Mouse (Mus musculus) bone marrow macrophage, adult 2 months (primary cell): ENCODE measurements around the gene Abcb4. TPM values are rescaled to one million over a fixed set of nuclear protein-coding genes. Genes with fewer than 3 reads are reported as not detected.
A peak's percentile ranks its signal among the peaks of the same experiment; 100 is the strongest.
"Not testable (repeated sequence)": the region's sequence is repeated elsewhere in the genome, so short reads cannot be mapped to it uniquely, and the experiment has no call there.

Source experiments
- H3K27ac ChIP-seq: 2 replicates; pipeline ENCODE4 v1.5.1; 2012; ENCODE audit warnings: low read depth, low read length; ENCODE audit not compliant: insufficient read depth
- H3K4me1 ChIP-seq: 2 replicates; pipeline ENCODE4 v1.6.1; 2012; ENCODE audit warnings: low read length; ENCODE audit not compliant: control insufficient read depth, insufficient read depth
- H3K4me3 ChIP-seq: 2 replicates; pipeline ENCODE4 v1.5.1; 2012; ENCODE audit warnings: mild to moderate bottlenecking, low read length, moderate library complexity; ENCODE audit not compliant: insufficient read depth
- CTCF ChIP-seq: IDR thresholded peaks from 2 replicates; pipeline ENCODE4 v1.5.1; 2012; ENCODE audit warnings: low read depth, mild to moderate bottlenecking, low read length, moderate library complexity
- POLR2A ChIP-seq: IDR thresholded peaks from 2 replicates; pipeline ENCODE4 v1.6.1; 2012; ENCODE audit warnings: mild to moderate bottlenecking, low read depth, low read length, borderline replicate concordance
- polyA plus RNA-seq: library from polyadenylated mRNA; stranded (reverse); fragments of >200 nt; gene quantifications from 2 replicates; pipeline ENCODE4 v1.2.4, GENCODE M21; 2012; ENCODE audit not compliant: missing spikeins, insufficient read depth, insufficient read length

Abcb4 gene
- polyA plus RNA-seq, 1 experiment, result 11.2 TPM

GRCm38 (mm10) chr5:8995966-8996685 is 102.6 kb downstream of the Abcb4 start:
- peak overlapping the region; percentile 59 for H3K27ac ChIP-seq
- peak overlapping the region; percentile 77 for H3K4me3 ChIP-seq
- peaks cover 12% of the 10 kb centered on the region for H3K4me1 ChIP-seq
- TF ChIP-seq CTCF (no peak), POLR2A (no peak)

GRCm38 (mm10) chr5:8996686-8997512 is 103.4 kb downstream of the Abcb4 start, which contains the start of gene Crot:
Gene Crot (minus strand): TSS chr5:8997324.
- TF ChIP-seq CTCF (no peak), POLR2A (no peak)
- Histone ChIP-seq H3K4me1 (peaks cover 12% of the 10 kb centered on the region), H3K27ac (peak within 1 kb of the TSS; percentile 59), H3K4me3 (peak within 1 kb of the TSS; percentile 77)

GRCm38 (mm10) chr5:8997513-8997895 is 104.0 kb downstream of the Abcb4 start:
- TF ChIP-seq CTCF (no peak), POLR2A (no peak)
- H3K4me1 ChIP-seq, result peaks cover 8% of the 10 kb centered on the region
- H3K27ac ChIP-seq, result peak overlapping the region; percentile 24
- peak overlapping the region; percentile 77 for H3K4me3 ChIP-seq

GRCm38 (mm10) chr5:8999108-8999507 is 105.6 kb downstream of the Abcb4 start:
- TF ChIP-seq POLR2A, result no peak
- no peak for TF ChIP-seq CTCF
- Histone ChIP-seq H3K27ac (no peak overlapping the region), H3K4me3 (no peak overlapping the region), H3K4me1 (peaks cover 4% of the 10 kb centered on the region; the same call in 1 of the 2 replicates)

GRCm38 (mm10) chr5:9000006-9000405 is 106.5 kb downstream of the Abcb4 start:
- H3K27ac ChIP-seq, H3K4me3 ChIP-seq, H3K4me1 ChIP-seq: not testable (repeated sequence)

GRCm38 (mm10) chr5:9006585-9006984 is 113.1 kb downstream of the Abcb4 start:
- H3K27ac ChIP-seq, H3K4me3 ChIP-seq, H3K4me1 ChIP-seq: not testable (repeated sequence)

Other genes with a start within 250 kb of the Abcb4 start
- 0.66 and 2.6 TPM in 2 replicates for gene Abcb1a, start 233.6 kb upstream of the Abcb4 start, polyA plus RNA-seq
- gene Abcb1b, start 95.6 kb upstream of the Abcb4 start, polyA plus RNA-seq, result 34.9 and 41.4 TPM in 2 replicates
- 30.7 and 32.0 TPM in 2 replicates for gene Crot, start 103.6 kb downstream of the Abcb4 start, polyA plus RNA-seq
- 92.7 and 99.2 TPM in 2 replicates for gene Tmem243, start 207.0 kb downstream of the Abcb4 start, polyA plus RNA-seq